In the genomic region with DNA sequence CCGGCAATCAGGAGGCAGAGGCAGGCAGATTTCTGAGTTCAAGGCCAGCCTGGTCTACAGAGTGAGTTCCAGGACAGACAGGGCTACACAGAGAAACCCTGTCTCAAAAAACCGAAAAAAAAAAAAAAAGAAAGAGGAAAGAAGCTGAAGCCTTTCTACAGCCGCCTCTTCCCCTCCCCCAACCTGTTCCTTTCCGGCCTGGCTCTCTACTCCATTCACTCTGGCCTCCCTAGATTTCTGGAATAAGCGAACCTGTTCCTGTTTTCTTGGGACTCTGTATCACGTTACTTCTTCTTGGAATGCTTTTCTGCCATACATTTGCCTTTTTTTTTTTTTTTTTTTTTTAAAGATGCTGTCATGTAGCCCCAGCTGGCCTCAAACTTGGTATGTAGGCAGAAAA, we compare ENCODE assay signal across 8 mouse cellular contexts. TPM values are rescaled to one million over a fixed set of nuclear protein-coding genes. Genes with fewer than 3 reads are reported as not detected.
DNase-seq lines count a peak whose midpoint lies in the region; ATAC-seq and TF ChIP-seq lines count a peak whose summit lies in the region.
"Not testable (repeated sequence)": the region's sequence is repeated elsewhere in the genome, so short reads cannot be mapped to it uniquely, and the experiment has no call there.

No protein-coding gene starts in this region.

- DNase-seq in ES-CJ7 (ENCODE audit: low read depth, low spot score): peak; percentile 63
- DNase-seq in ES-E14 (ENCODE audit: low read depth, low spot score): not testable (repeated sequence)
- DNase-seq in R1 (ENCODE audit: low read depth, low spot score): peak; percentile 77
- peak; percentile 55 for DNase-seq in ZHBTc4 (ENCODE audit: low read depth, low spot score)
- peak; percentile 5 for DNase-seq in embryonic facial prominence, embryonic 14.5 days (ENCODE audit: low spot score)

- H3K9ac ChIP-seq in ES-Bruce4 (ENCODE audit: low read depth, poor library complexity, severe bottlenecking) (peak overlapping the region; percentile 85), ES-E14 (ENCODE audit: insufficient read depth, low read depth, low read length, poor library complexity, severe bottlenecking) (peak overlapping the region; percentile 64; the same call in 1 of the 2 replicates)
- H3K9ac ChIP-seq in embryonic facial prominence, embryonic 14.5 days (ENCODE audit: low read depth, low read length): not testable (repeated sequence)

- WGBS in embryonic facial prominence, embryonic 14.5 days: 67% methylated on average over 6 of the region's 6 CpGs

- not testable (repeated sequence) for TF ChIP-seq CTCF in E14TG2a.4 (conservative IDR thresholded peaks at IDR 0.05; ENCODE audit: low read length); ES-Bruce4 (IDR thresholded peaks at IDR 0.05; ENCODE audit: low read depth, low read length)

- H3K4me2 ChIP-seq in embryonic facial prominence, embryonic 14.5 days (ENCODE audit: low read depth, low read length): not testable (repeated sequence)

- H3K4me1 ChIP-seq in E14TG2a.4 (replicated peaks; ENCODE audit: low read depth, low read length): peaks cover 48% of the 10 kb centered on the region
- not testable (repeated sequence) for H3K4me1 ChIP-seq in ES-Bruce4 (ENCODE audit: control insufficient read depth, insufficient read depth, low read length); ES-E14 (ENCODE audit: control insufficient read depth in 2 of 2, insufficient read depth in 2 of 2, low read length in 2 of 2, poor library complexity in 1 of 2); brown adipose tissue, adult 24 weeks (ENCODE audit: control insufficient read depth, insufficient read depth, insufficient read length, low read length); embryonic facial prominence, embryonic 14.5 days (ENCODE audit: control insufficient read depth, insufficient read depth, low read length)

- H3K36me3 ChIP-seq in E14TG2a.4 (ENCODE audit: insufficient read depth, low read length): peaks cover 27% of the 10 kb centered on the region
- not testable (repeated sequence) for H3K36me3 ChIP-seq in ES-Bruce4 (ENCODE audit: control insufficient read depth, insufficient read depth, low read length, poor library complexity, severe bottlenecking); ES-E14 (ENCODE audit: control insufficient read depth, insufficient read depth, low read length, poor library complexity, severe bottlenecking); embryonic facial prominence, embryonic 14.5 days (ENCODE audit: control insufficient read depth, insufficient read depth, low read length)

- H3K4me3 ChIP-seq in E14TG2a.4 (replicated peaks; ENCODE audit: low read length) (peak overlapping the region; percentile 43; the same call in 1 of the 2 replicates), ES-E14 (ENCODE audit: insufficient read depth in 1 of 2, low read depth in 1 of 2, low read length in 2 of 2, poor library complexity in 1 of 2, severe bottlenecking in 1 of 2) (peak overlapping the region in 1 of 2 experiments; percentile 34; a peak in 1 of 4 replicates)
- H3K4me3 ChIP-seq in ES-Bruce4 (ENCODE audit: low read depth, low read length); brown adipose tissue, adult 24 weeks (ENCODE audit: insufficient read depth, low read depth, low read length); embryonic facial prominence, embryonic 14.5 days (ENCODE audit: low read depth, low read length): not testable (repeated sequence)

- TF ChIP-seq EP300 in ES-Bruce4 (IDR thresholded peaks at IDR 0.05; ENCODE audit: insufficient read depth, low read depth, low read length): not testable (repeated sequence)

- ATAC-seq in embryonic facial prominence, embryonic 14.5 days (ENCODE audit: low read depth): not testable (repeated sequence)

- in situ Hi-C loops in ES-E14 (cut with MboI; ENCODE audit: low sequenced_read_pairs in 2 of 2, unreplicated experiment in 2 of 2): not testable (repeated sequence)

- TF ChIP-seq POLR2A in ES-Bruce4 (IDR thresholded peaks at IDR 0.05; ENCODE audit: insufficient read depth, low read length): not testable (repeated sequence)

- H3K27me3 ChIP-seq in E14TG2a.4 (ENCODE audit: insufficient read depth, low read length); ES-Bruce4 (ENCODE audit: control insufficient read depth, insufficient read depth, low read length, poor library complexity, severe bottlenecking); embryonic facial prominence, embryonic 14.5 days (replicated peaks; ENCODE audit: control insufficient read depth, insufficient read depth, low read length): not testable (repeated sequence)

- peaks cover 40% of the 10 kb centered on the region for H3K9me3 ChIP-seq in E14TG2a.4 (ENCODE audit: low read length)
- peaks cover 12% of the 10 kb centered on the region for H3K9me3 ChIP-seq in ES-Bruce4 (replicated peaks; ENCODE audit: control insufficient read depth, insufficient read depth, low read length, poor library complexity, severe bottlenecking)
- not testable (repeated sequence) for H3K9me3 ChIP-seq in ES-E14 (ENCODE audit: control insufficient read depth, insufficient read depth, low read depth, low read length); embryonic facial prominence, embryonic 14.5 days (ENCODE audit: control insufficient read depth, low read length)

- peak overlapping the region; percentile 96 for H3K27ac ChIP-seq in ES-Bruce4 (ENCODE audit: insufficient read depth, low read length)
- H3K27ac ChIP-seq in ES-E14 (ENCODE audit: insufficient read depth, low read depth, low read length, poor library complexity, severe bottlenecking): peak overlapping the region; percentile 97
- peak overlapping the region; percentile 87 for H3K27ac ChIP-seq in brown adipose tissue, adult 24 weeks (replicated peaks; ENCODE audit: low read depth, low read length)
- H3K27ac ChIP-seq in embryonic facial prominence, embryonic 14.5 days (replicated peaks; ENCODE audit: low read depth, low read length): not testable (repeated sequence)

TF ChIP-seq in ES-E14, 5 proteins besides CTCF, POLR2A, EP300 and RAD21:
- peak; percentile 91 for TF ChIP-seq ZNF384 (IDR thresholded peaks at IDR 0.05; ENCODE audit: low read depth, low read length)

RNA-seq across cellular contexts. Expression of gene Rab1a, which starts 34.8 kb away (rescaled TPM):
- polyA plus RNA-seq in ES-Bruce4 (2011; ENCODE audit: insufficient read depth, insufficient read length, low read depth, missing spikeins): 396 and 407 TPM in 2 replicates
- 77.9 and 122 TPM in 2 replicates for total RNA-seq in ES-E14 (2012; rRNA removed)
- 180 and 204 TPM in 2 replicates for polyA plus RNA-seq in brown adipose tissue, adult 24 weeks (2012; ENCODE audit: insufficient read depth, insufficient read length, missing spikeins)
- polyA plus RNA-seq in embryonic facial prominence, embryonic 14.5 days (2014; fragmentation: Nextera tagmentation; extraction: Ambion mirVana): 237 and 249 TPM in 2 replicates

RNA-seq across cellular contexts. Expression of gene Actr2, which starts 53.8 kb away (rescaled TPM):
- polyA plus RNA-seq in ES-Bruce4 (2011; ENCODE audit: insufficient read depth, insufficient read length, low read depth, missing spikeins): 315 and 353 TPM in 2 replicates
- total RNA-seq in ES-E14 (2012; rRNA removed): 70.3 and 107 TPM in 2 replicates
- 55.9 and 60.4 TPM in 2 replicates for polyA plus RNA-seq in brown adipose tissue, adult 24 weeks (2012; ENCODE audit: insufficient read depth, insufficient read length, missing spikeins)
- polyA plus RNA-seq in embryonic facial prominence, embryonic 14.5 days (2014; fragmentation: Nextera tagmentation; extraction: Ambion mirVana): 66.6 and 67.3 TPM in 2 replicates
